Mouse (Mus musculus) liver, adult 2 months (tissue): ENCODE measurements around the gene Pspn. TPM values are rescaled to one million over a fixed set of nuclear protein-coding genes. Genes with fewer than 3 reads are reported as not detected.
A peak's percentile ranks its signal among the peaks of the same experiment; 100 is the strongest.

ENCODE experiments used
- DNase-seq: peaks from one replicate; pipeline ENCODE4 v3.0.0-alpha.2; 2011; ENCODE audit warnings: low read depth, low spot score; ENCODE audit errors: extremely low read depth
- H3K27ac ChIP-seq: fragments of 200-500 bp; replicated peaks from 2 replicates; pipeline ENCODE4 v1.5.1; 2012; ENCODE audit warnings: low read depth, mild to moderate bottlenecking, control low read depth, inconsistent platforms, low read length; ENCODE audit not compliant: insufficient read depth
- H3K27me3 ChIP-seq: fragments of 200-500 bp; 2 replicates; pipeline ENCODE4 v1.6.1; 2012; ENCODE audit warnings: mild to moderate bottlenecking, moderate library complexity, low read length, inconsistent platforms; ENCODE audit not compliant: control insufficient read depth, insufficient read depth
- H3K36me3 ChIP-seq: fragments of 200-500 bp; 2 replicates; pipeline ENCODE4 v1.6.1; 2012; ENCODE audit warnings: low read length, inconsistent platforms; ENCODE audit not compliant: control insufficient read depth, insufficient read depth
- H3K4me1 ChIP-seq: fragments of 200-500 bp; 2 replicates; pipeline ENCODE4 v1.6.1; 2011; ENCODE audit warnings: low read length; ENCODE audit not compliant: control insufficient read depth, insufficient read depth
- H3K4me3 ChIP-seq: fragments of 200-500 bp; 2 replicates; pipeline ENCODE4 v1.5.1; 2011; ENCODE audit warnings: low read depth, mild to moderate bottlenecking, control low read depth, low read length, moderate library complexity; ENCODE audit not compliant: insufficient read depth
- H3K79me2 ChIP-seq: fragments of 200-500 bp; 2 replicates; pipeline ENCODE4 v1.6.1; 2012; ENCODE audit warnings: inconsistent platforms, mild to moderate bottlenecking, low read length, moderate library complexity; ENCODE audit not compliant: control insufficient read depth, insufficient read depth
- H3K9ac ChIP-seq: fragments of 200-500 bp; 2 replicates; pipeline ENCODE4 v1.6.1; 2012; ENCODE audit warnings: low read depth, mild to moderate bottlenecking, control low read depth, inconsistent platforms, low read length
- CTCF ChIP-seq: fragments of 200-500 bp; IDR thresholded peaks from 2 replicates; pipeline ENCODE4 v1.5.1; 2011; ENCODE audit warnings: low read depth, low read length, control low read depth
- POLR2A ChIP-seq: fragments of 200-500 bp; IDR thresholded peaks from 2 replicates; pipeline ENCODE4 v1.6.1; 2011; ENCODE audit warnings: low read length, control low read depth; ENCODE audit not compliant: insufficient read depth; ENCODE audit errors: extremely low read depth
- WGBS: fragments of 180-500 bp; shearing (Covaris S2); methylation state at CpG from one replicate; pipeline ENCODE4 v1.1.7; 2018; 5-methylcytosine and 5-hydroxymethylcytosine counted together
- polyA plus RNA-seq: library from polyadenylated mRNA; depleted of rRNA; stranded (reverse); fragments of >200 nt; gene quantifications from 2 replicates; pipeline ENCODE4 v1.2.3, GENCODE M21; 2012
- total RNA-seq: library from RNA; depleted of rRNA; stranded (reverse); fragments of >200 nt; gene quantifications from 2 replicates; pipeline ENCODE4 v1.2.3, GENCODE M21; 2014

Gene Pspn
- total and polyA plus RNA-seq, 2 experiments: not detected

DNA sequence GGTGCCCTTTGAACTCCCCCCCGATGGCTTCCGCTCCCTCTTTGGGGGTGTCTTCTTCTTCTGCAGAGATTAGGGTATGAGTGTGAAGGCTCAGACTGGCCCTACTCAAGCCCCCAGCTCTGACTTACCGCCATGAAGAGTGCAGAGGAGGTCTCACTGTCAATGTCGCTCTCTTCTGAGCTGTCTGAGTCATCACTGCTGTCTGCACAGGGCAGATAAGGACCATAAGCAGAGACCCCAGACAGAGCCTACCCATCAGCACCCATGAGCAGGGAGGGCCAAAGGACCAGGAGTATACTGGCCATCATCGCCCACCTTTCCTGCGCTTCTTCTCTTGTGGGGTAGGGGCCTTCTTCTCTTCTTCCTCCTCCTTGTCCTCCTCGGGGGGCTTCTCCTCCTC is 4.2 kb upstream of the Pspn start:
- WGBS: 94% methylated on average over 7 of the region's 7 CpGs
- H3K36me3 ChIP-seq: peaks cover 5% of the 10 kb centered on the region; the same call in 1 of the 2 replicates
- H3K4me3 ChIP-seq: no peak overlapping the region

DNA sequence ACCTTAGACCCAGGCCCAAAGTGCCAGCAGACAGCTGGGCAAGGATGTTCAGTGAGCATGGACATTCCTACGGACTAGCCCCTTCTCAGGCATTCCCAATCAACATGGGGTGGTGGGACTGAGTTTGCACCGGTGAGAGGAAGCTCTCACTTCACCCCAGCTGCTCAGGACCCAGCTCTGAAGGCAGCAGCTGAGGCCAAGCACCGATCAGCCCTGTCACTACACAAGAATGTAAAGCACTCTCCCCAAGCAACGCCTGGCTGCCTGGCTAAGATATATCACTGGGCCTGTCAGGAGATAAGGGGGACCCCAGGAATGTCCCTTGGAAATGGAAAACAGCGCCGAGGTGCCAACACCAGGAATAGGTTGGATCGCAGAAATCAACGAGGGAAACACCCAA is 1.4 kb upstream of the Pspn start:
- Histone ChIP-seq H3K9ac (no peak overlapping the region), H3K36me3 (peaks cover 3% of the 10 kb centered on the region; the same call in 1 of the 2 replicates), H3K27ac (no peak overlapping the region), H3K4me3 (no peak overlapping the region), H3K4me1 (0 out of 2 replicates have a peak, but pooled peaks cover 2% of the 10 kb centered on the region), H3K27me3 (no peaks in the 10 kb centered on the region), H3K79me2 (no peaks in the 10 kb centered on the region)
- TF ChIP-seq POLR2A (no peak), CTCF (no peak)
- WGBS: 64% methylated on average over 8 of the region's 8 CpGs
- DNase-seq: no peak

More for the DNA sequence above, 4.2 kb upstream of the Pspn start:
- TF ChIP-seq POLR2A (no peak), CTCF (no peak)
- no peaks in the 10 kb centered on the region for H3K79me2 ChIP-seq
- H3K27ac ChIP-seq: no peak overlapping the region
- H3K9ac ChIP-seq: no peak overlapping the region
- no peak for DNase-seq
- H3K4me1 ChIP-seq: no peaks in the 10 kb centered on the region
- H3K27me3 ChIP-seq: no peaks in the 10 kb centered on the region

DNA sequence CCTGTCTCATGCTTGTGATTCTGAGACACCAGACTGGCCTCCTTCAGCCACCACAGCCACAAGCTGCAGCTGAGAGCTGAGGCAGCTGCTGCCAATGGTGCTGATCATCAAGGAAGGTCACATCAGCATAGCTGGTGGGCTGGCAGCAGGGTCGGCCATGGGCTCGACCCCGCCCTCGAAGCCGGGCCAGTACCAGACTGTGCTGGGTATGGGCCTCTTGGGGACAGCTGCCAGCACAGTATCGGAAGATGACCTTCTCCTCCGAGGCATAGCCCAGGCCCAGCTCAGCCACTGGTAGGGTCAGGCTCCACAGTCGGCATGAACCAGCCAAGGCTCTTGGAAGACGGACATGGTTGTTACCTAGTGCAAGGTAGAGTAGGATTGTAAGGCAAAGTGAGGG is 404 bp downstream of the Pspn start:
- DNase-seq: no peak
- 95% methylated on average over 9 of the region's 9 CpGs for WGBS
- no peak for TF ChIP-seq CTCF
- TF ChIP-seq POLR2A: no peak
- no peak overlapping the region for H3K27ac ChIP-seq
- peaks cover 2% of the 10 kb centered on the region; the same call in 1 of the 2 replicates for H3K36me3 ChIP-seq
- H3K27me3 ChIP-seq: no peaks in the 10 kb centered on the region
- no peak overlapping the region for H3K9ac ChIP-seq
- 0 out of 2 replicates have a peak, but pooled peaks cover 2% of the 10 kb centered on the region for H3K4me1 ChIP-seq
- H3K79me2 ChIP-seq: no peaks in the 10 kb centered on the region
- no peak overlapping the region for H3K4me3 ChIP-seq

- Histone ChIP-seq H3K36me3 (peaks cover 7% of the 10 kb centered on the region; the same call in 1 of the 2 replicates), H3K9ac (peak within 1 kb of the TSS; percentile 76), H3K27ac (peak within 1 kb of the TSS; percentile 54), H3K4me1 (0 out of 2 replicates have a peak, but pooled peaks cover 2% of the 10 kb centered on the region), H3K4me3 (peak within 1 kb of the TSS; percentile 79), H3K79me2 (no peaks in the 10 kb centered on the region), H3K27me3 (no peaks in the 10 kb centered on the region)
- TF ChIP-seq CTCF (peak; percentile 67), POLR2A (0 out of 2 replicates have a peak, but pooled peaks have one; percentile 50)
- peak; percentile 99 for DNase-seq
- WGBS: under 1% methylated on average over 38 of the region's 38 CpGs
Observed at GRCm38 (mm10) chr17:56997029-56997667, 2.7 kb downstream of the Pspn start, which contains the start of gene Alkbh7. Gene Alkbh7, plus strand, starts transcription at chr17:56997339.

DNA sequence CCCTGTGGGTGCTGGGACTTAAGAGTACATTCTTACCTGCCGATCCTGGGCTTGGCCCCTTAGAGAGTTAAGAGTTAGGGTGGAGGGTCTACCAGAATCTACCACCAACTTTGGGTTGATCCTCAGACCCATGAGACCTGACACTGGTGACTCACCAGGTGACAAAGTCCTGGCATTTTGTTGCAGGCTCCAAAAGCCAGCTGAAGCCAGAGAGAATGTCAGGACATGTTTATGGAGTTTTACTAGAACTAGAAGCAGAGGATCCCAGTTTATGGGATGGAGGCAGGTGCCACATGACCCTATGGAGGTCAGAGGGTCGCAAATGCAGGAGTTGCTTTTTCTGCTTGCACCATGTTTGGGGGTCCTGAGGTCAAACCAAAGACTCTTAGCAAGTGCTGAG is 3.3 kb downstream of the Pspn start:
- H3K9ac ChIP-seq: no peak overlapping the region

DNA sequence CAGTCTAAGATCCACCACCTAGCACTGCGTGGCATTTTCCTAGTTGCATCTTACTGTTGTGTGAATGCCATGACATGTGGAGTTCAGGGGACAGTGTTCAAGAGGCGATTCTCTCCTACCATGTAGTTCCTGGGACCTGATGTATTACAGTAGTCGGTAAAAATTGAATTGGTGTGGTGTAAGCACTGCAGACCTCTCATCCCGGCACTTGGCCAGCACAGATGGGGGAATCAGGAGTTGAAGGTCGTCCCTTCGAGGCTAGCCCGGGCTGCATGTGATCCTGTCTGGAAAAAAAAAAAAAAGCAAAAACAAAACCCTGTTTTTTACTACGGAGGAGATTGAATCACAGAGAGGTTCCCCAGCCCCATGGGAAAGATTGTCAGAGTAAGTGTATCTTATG is 4.8 kb downstream of the Pspn start:
- Histone ChIP-seq H3K4me1 (peaks cover 7% of the 10 kb centered on the region), H3K36me3 (peaks cover 7% of the 10 kb centered on the region; the same call in 1 of the 2 replicates), H3K9ac (no peak overlapping the region), H3K27me3 (no peaks in the 10 kb centered on the region), H3K4me3 (no peak overlapping the region), H3K79me2 (peaks cover 9% of the 10 kb centered on the region; the same call in 1 of the 2 replicates), H3K27ac (no peak overlapping the region)
- no peak for DNase-seq
- WGBS: 81% methylated on average over 8 of the region's 8 CpGs
- TF ChIP-seq CTCF (no peak), POLR2A (no peak)

More for the DNA sequence above, 3.3 kb downstream of the Pspn start:
- Histone ChIP-seq H3K27ac (no peak overlapping the region), H3K4me1 (0 out of 2 replicates have a peak, but pooled peaks cover 2% of the 10 kb centered on the region), H3K27me3 (no peaks in the 10 kb centered on the region), H3K4me3 (no peak overlapping the region), H3K36me3 (peaks cover 7% of the 10 kb centered on the region; the same call in 1 of the 2 replicates), H3K79me2 (no peaks in the 10 kb centered on the region)
- no peak for DNase-seq
- WGBS: 66% methylated on average over 2 of the region's 2 CpGs
- TF ChIP-seq CTCF (no peak), POLR2A (no peak)
